9 mouse cellular contexts compared by ENCODE assay signal in the genomic region with DNA sequence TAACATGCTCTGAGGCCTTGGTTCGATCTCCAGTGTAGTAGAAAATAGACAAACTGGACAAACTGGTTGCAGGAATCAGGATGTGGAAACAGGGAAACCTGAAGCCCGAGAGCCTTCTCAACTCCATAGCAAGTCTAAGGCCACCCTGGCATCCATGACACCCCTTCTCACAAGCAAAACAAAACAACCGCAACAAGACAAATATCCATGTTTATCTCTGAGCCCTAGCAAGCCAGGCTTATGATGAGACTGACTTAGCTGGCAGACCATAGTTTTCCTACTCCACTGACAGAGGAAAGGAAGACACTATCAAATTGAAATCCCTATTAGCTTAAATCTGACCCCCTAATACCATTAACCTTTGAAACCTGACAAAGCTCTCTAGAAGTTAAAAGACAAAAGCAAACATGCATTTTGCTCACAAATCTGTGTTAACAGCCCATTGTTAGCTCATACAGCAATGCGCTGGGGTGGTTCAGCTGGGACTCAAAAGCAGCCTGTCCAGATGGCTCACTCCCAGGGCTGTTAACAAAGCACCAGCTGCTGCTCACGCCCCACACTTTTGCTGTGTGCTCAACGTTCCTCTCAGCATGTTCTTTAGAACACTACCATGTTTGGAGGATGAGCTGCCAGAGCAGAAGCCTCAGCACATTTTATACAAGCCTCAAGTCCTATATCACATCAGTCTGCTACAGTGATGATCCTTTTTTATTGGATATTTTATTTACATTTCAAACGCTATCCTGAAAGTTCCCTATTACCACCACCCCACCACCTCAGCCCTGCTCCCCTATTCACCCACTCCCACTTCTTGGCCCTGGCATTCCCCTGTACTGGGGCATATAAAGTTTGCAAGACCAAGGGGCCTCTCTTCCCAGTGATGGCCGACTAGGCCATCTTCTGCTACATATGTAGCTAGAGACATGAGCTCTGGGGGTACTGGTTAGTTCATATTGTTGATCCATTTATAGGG. TPM values are rescaled to one million over a fixed set of nuclear protein-coding genes. Genes with fewer than 3 reads are reported as not detected.
A peak's percentile ranks its signal among the peaks of the same experiment; 100 is the strongest.
DNase-seq lines count a peak whose midpoint lies in the region; ATAC-seq lines count a peak whose summit lies in the region.
"Had no signal": no experiment of that assay in that cellular context is flagged by ENCODE, and none has a peak within 500 bp of the region (broad histone marks: within the 10 kb centered on the region; RNA-seq: fewer than 3 reads in every experiment).

No protein-coding gene starts in this region.

- H3K9me3 ChIP-seq in hindbrain, embryonic 13.5 days, result no peaks in the 10 kb centered on the region
- no peaks in the 10 kb centered on the region for H3K9me3 ChIP-seq in kidney, embryonic 14.5 days (ENCODE audit: control insufficient read depth, low read length)

- peak; percentile 97 for ATAC-seq in hindbrain, embryonic 13.5 days (ENCODE audit: low FRiP score)
- ATAC-seq in kidney, embryonic 14.5 days (ENCODE audit: low FRiP score, low TSS enrichment), result no peak

- H3K27me3 ChIP-seq in hindbrain, embryonic 13.5 days, result no peaks in the 10 kb centered on the region
- H3K27me3 ChIP-seq in kidney, embryonic 14.5 days (ENCODE audit: control insufficient read depth, insufficient read depth, low read length), result no peaks in the 10 kb centered on the region

- H3K4me2 ChIP-seq in hindbrain, embryonic 13.5 days, result no peak overlapping the region
- no peak overlapping the region for H3K4me2 ChIP-seq in kidney, embryonic 14.5 days (replicated peaks; ENCODE audit: low read depth, low read length)

- 46% methylated on average over 8 of the region's 8 CpGs for WGBS in hindbrain, embryonic 13.5 days
- 52% methylated on average over 7 of the region's 8 CpGs for WGBS in kidney, embryonic 14.5 days

- peak overlapping the region; percentile 36; the same call in 1 of the 2 replicates for H3K27ac ChIP-seq in hindbrain, embryonic 13.5 days
- H3K27ac ChIP-seq in kidney, embryonic 14.5 days (ENCODE audit: low read depth, low read length), result no peak overlapping the region
- H3K27ac ChIP-seq: macrophage had no signal

- no peaks in the 10 kb centered on the region; the same call in 1 of the 2 replicates for H3K4me1 ChIP-seq in hindbrain, embryonic 13.5 days (replicated peaks)
- H3K4me1 ChIP-seq in kidney, embryonic 14.5 days (ENCODE audit: control insufficient read depth, insufficient read depth, low read length), result 0 out of 2 replicates have a peak, but pooled peaks cover 2% of the 10 kb centered on the region

- H3K4me3 ChIP-seq in hindbrain, embryonic 13.5 days, result no peak overlapping the region
- no peak overlapping the region for H3K4me3 ChIP-seq in kidney, embryonic 14.5 days (ENCODE audit: low read length)

- intact Hi-C loops in left cerebral cortex, postnatal 4 days (cut with DNase I), result no loop called here

- DNase-seq in kidney, postnatal 4 days, result peak; percentile 10 to 31
- no peak for DNase-seq in kidney, adult 11 months
- peak; percentile 63 for DNase-seq in left cerebral cortex, postnatal 4 days
- peak; percentile 71 for DNase-seq in retina, embryonic 14.5 days (ENCODE audit: low spot score)
- DNase-seq in adrenal gland, postnatal 36 days, result no peak
- no peak for DNase-seq in ovary, postnatal 10 days (ENCODE audit: low spot score)

- no peaks in the 10 kb centered on the region for H3K36me3 ChIP-seq in hindbrain, embryonic 13.5 days
- H3K36me3 ChIP-seq in kidney, embryonic 14.5 days (ENCODE audit: control insufficient read depth, insufficient read depth, low read length), result no peaks in the 10 kb centered on the region

- no peak overlapping the region for H3K9ac ChIP-seq in hindbrain, embryonic 13.5 days
- no peak overlapping the region for H3K9ac ChIP-seq in kidney, embryonic 14.5 days (ENCODE audit: low read depth, low read length)

RNA-seq across cellular contexts. Expression of gene Zpld1, which starts 24.0 kb away (rescaled TPM):
- polyA plus RNA-seq in hindbrain, embryonic 13.5 days (2015; fragmentation: Nextera tagmentation; extraction: Ambion mirVana), result 1.1 and 1.2 TPM in 2 replicates
- under 1 TPM; 0.22 to 0.30 TPM for total RNA-seq in left cerebral cortex, postnatal 4 days (2021)
- total RNA-seq in adrenal gland, postnatal 36 days (2021), result not detected
- 0.39 and 0.57 TPM in 2 replicates for polyA plus RNA-seq in kidney, embryonic 14.5 days (2014; fragmentation: Nextera tagmentation; extraction: Ambion mirVana)
- polyA plus RNA-seq: macrophage had no signal

Comparison
In these comparisons a context has a peak if more than half of its experiments do, and no peak if none do; other contexts are left out.
1. DNase-seq: peak in kidney, postnatal 4 days (2 of 2), left cerebral cortex, postnatal 4 days (single experiment) and retina, embryonic 14.5 days (single experiment); none in kidney, adult 11 months (single experiment), adrenal gland, postnatal 36 days (0 of 2) and ovary, postnatal 10 days (single experiment).